Mouse (Mus musculus) hindbrain, embryonic 13.5 days (tissue): ENCODE measurements around the gene Mat2a. TPM values are rescaled to one million over a fixed set of nuclear protein-coding genes. Genes with fewer than 3 reads are reported as not detected.

Source experiments
- ATAC-seq: fragments of 200-750 bp; cut with Nextera tagmentation; 2 replicates; pipeline ENCODE4 v1.8.0; 2017; ENCODE audit warnings: moderate TSS enrichment; ENCODE audit not compliant: low FRiP score
- H3K27ac ChIP-seq: fragments of 300-500 bp; sonication (generic); 2 replicates; pipeline ENCODE4 v1.5.1; 2015; ENCODE audit warnings: inconsistent platforms, mild to moderate bottlenecking, moderate library complexity
- H3K27me3 ChIP-seq: fragments of 300-500 bp; sonication (generic); 2 replicates; pipeline ENCODE4 v1.6.1; 2015; ENCODE audit warnings: mild to moderate bottlenecking, inconsistent platforms
- H3K36me3 ChIP-seq: fragments of 300-500 bp; sonication (generic); 2 replicates; pipeline ENCODE4 v1.6.1; 2015; ENCODE audit warnings: mild to moderate bottlenecking, inconsistent platforms
- H3K4me1 ChIP-seq: fragments of 300-500 bp; sonication (generic); replicated peaks from 2 replicates; pipeline ENCODE4 v1.6.1; 2015; ENCODE audit warnings: inconsistent platforms
- H3K4me2 ChIP-seq: fragments of 300-500 bp; sonication (generic); 2 replicates; pipeline ENCODE4 v1.6.1; 2015; ENCODE audit warnings: inconsistent platforms, mild to moderate bottlenecking, moderate library complexity
- H3K4me3 ChIP-seq: fragments of 300-500 bp; sonication (generic); 2 replicates; pipeline ENCODE4 v1.5.1; 2015; ENCODE audit warnings: mild to moderate bottlenecking, inconsistent platforms
- H3K9ac ChIP-seq: fragments of 300-500 bp; sonication (generic); 2 replicates; pipeline ENCODE4 v1.6.1; 2015; ENCODE audit warnings: mild to moderate bottlenecking, inconsistent platforms
- H3K9me3 ChIP-seq: fragments of 300-500 bp; sonication (generic); 2 replicates; pipeline ENCODE4 v1.6.1; 2016; ENCODE audit warnings: inconsistent platforms
- WGBS: fragments of 180-500 bp; shearing (Covaris S2); methylation state at CpG from one replicate; pipeline ENCODE4 v1.1.7; 2015; 5-methylcytosine and 5-hydroxymethylcytosine counted together
- polyA plus RNA-seq: library from polyadenylated mRNA; unstranded; fragments of >200 nt; fragmentation: Nextera tagmentation; extraction: Ambion mirVana; gene quantifications from 2 replicates; pipeline ENCODE4 v1.2.1, GENCODE M21; 2015

The Mat2a gene
- polyA plus RNA-seq, 1 experiment from 2014 or later: 388 TPM

GRCm38 (mm10) chr6:72405356-72405755 is 34.0 kb downstream of the Mat2a start:
- H3K36me3 ChIP-seq: no peaks in the 10 kb centered on the region
- no peaks in the 10 kb centered on the region for H3K27me3 ChIP-seq
- no peak overlapping the region for H3K4me2 ChIP-seq
- 84% methylated on average over 7 of the region's 7 CpGs for WGBS
- no peak for ATAC-seq
- H3K9ac ChIP-seq: no peak overlapping the region
- no peaks in the 10 kb centered on the region for H3K9me3 ChIP-seq
- no peak overlapping the region for H3K27ac ChIP-seq
- H3K4me1 ChIP-seq: no peaks in the 10 kb centered on the region
- no peak overlapping the region for H3K4me3 ChIP-seq

GRCm38 (mm10) chr6:72401875-72402274 is 37.5 kb downstream of the Mat2a start:
- no peaks in the 10 kb centered on the region for H3K9me3 ChIP-seq

GRCm38 (mm10) chr6:72399967-72400366 is 39.4 kb downstream of the Mat2a start:
- Histone ChIP-seq H3K4me3 (no peak overlapping the region), H3K36me3 (no peaks in the 10 kb centered on the region), H3K9ac (no peak overlapping the region), H3K27ac (no peak overlapping the region), H3K9me3 (no peaks in the 10 kb centered on the region), H3K27me3 (no peaks in the 10 kb centered on the region), H3K4me2 (no peak overlapping the region), H3K4me1 (no peaks in the 10 kb centered on the region)
- WGBS: 56% methylated on average over 2 of the region's 2 CpGs
- ATAC-seq: no peak

More at GRCm38 (mm10) chr6:72401875-72402274, 37.5 kb downstream of the Mat2a start:
- H3K36me3 ChIP-seq: no peaks in the 10 kb centered on the region
- no peak overlapping the region for H3K4me3 ChIP-seq
- H3K27me3 ChIP-seq: no peaks in the 10 kb centered on the region
- no peak for ATAC-seq
- no peak overlapping the region for H3K4me2 ChIP-seq
- whole genome bisulfite sequencing: 24% methylated on average over 7 of the region's 7 CpGs
- no peak overlapping the region for H3K9ac ChIP-seq
- H3K4me1 ChIP-seq: no peaks in the 10 kb centered on the region
- no peak overlapping the region for H3K27ac ChIP-seq

GRCm38 (mm10) chr6:72396837-72397251 is 42.5 kb downstream of the Mat2a start:
- Histone ChIP-seq H3K36me3 (no peaks in the 10 kb centered on the region), H3K9ac (no peak overlapping the region), H3K9me3 (no peaks in the 10 kb centered on the region), H3K27ac (no peak overlapping the region), H3K4me2 (no peak overlapping the region), H3K27me3 (no peaks in the 10 kb centered on the region), H3K4me3 (no peak overlapping the region), H3K4me1 (no peaks in the 10 kb centered on the region)
- 85% methylated on average over 10 of the region's 10 CpGs for WGBS
- ATAC-seq: no peak

- ATAC-seq: no peak
- Histone ChIP-seq H3K4me1 (peaks cover 12% of the 10 kb centered on the region), H3K9me3 (no peaks in the 10 kb centered on the region), H3K4me3 (no peak overlapping the region), H3K9ac (no peak overlapping the region), H3K4me2 (no peak overlapping the region), H3K27ac (no peak overlapping the region), H3K27me3 (peaks cover 32% of the 10 kb centered on the region), H3K36me3 (no peaks in the 10 kb centered on the region)
- WGBS: 91% methylated on average over 5 of the region's 5 CpGs
Observed at GRCm38 (mm10) chr6:72392341-72392740, 47.0 kb downstream of the Mat2a start.

GRCm38 (mm10) chr6:72390795-72391521 is 48.4 kb downstream of the Mat2a start:
- Histone ChIP-seq H3K27ac (no peak overlapping the region), H3K36me3 (no peaks in the 10 kb centered on the region), H3K4me3 (peak overlapping the region; percentile 35; the same call in 1 of the 2 replicates), H3K4me1 (peaks cover 12% of the 10 kb centered on the region), H3K27me3 (peaks cover 32% of the 10 kb centered on the region), H3K9ac (no peak overlapping the region), H3K4me2 (peak overlapping the region; percentile 54), H3K9me3 (no peaks in the 10 kb centered on the region)
- ATAC-seq: peak; percentile 43; the same call in 1 of the 2 replicates
- 23% methylated on average over 12 of the region's 12 CpGs for WGBS

- peaks cover 32% of the 10 kb centered on the region for H3K27me3 ChIP-seq
- peak within 1 kb of the TSS; percentile 54 for H3K4me2 ChIP-seq
- peaks cover 12% of the 10 kb centered on the region for H3K4me1 ChIP-seq
- 0 out of 2 replicates have a peak, but pooled peaks have one; percentile 49 for ATAC-seq
- H3K36me3 ChIP-seq: no peaks in the 10 kb centered on the region
- no peaks in the 10 kb centered on the region for H3K9me3 ChIP-seq
- peak within 1 kb of the TSS; percentile 35 for H3K4me3 ChIP-seq
- 2% methylated on average over 33 of the region's 33 CpGs for WGBS
- H3K9ac ChIP-seq: peak within 1 kb of the TSS; percentile 66
- peak within 1 kb of the TSS; percentile 55; the same call in 1 of the 2 replicates for H3K27ac ChIP-seq
Observed at GRCm38 (mm10) chr6:72389941-72390771, 49.2 kb downstream of the Mat2a start, which contains the start of gene Vamp8. Vamp8 (minus strand) TSS chr6:72390703.

GRCm38 (mm10) chr6:72389471-72389940 is 49.9 kb downstream of the Mat2a start:
- peak overlapping the region; percentile 35 for H3K4me3 ChIP-seq
- peak overlapping the region; percentile 54 for H3K4me2 ChIP-seq
- H3K27me3 ChIP-seq: peaks cover 32% of the 10 kb centered on the region
- no peaks in the 10 kb centered on the region for H3K36me3 ChIP-seq
- no peaks in the 10 kb centered on the region for H3K9me3 ChIP-seq
- no peak for ATAC-seq
- H3K4me1 ChIP-seq: peaks cover 12% of the 10 kb centered on the region
- H3K9ac ChIP-seq: peak overlapping the region; percentile 66
- 30% methylated on average over 13 of the region's 13 CpGs for WGBS
- H3K27ac ChIP-seq: 0 out of 2 replicates have a peak overlapping the region, but pooled peaks have one; percentile 55

- H3K27me3 ChIP-seq: peaks cover 32% of the 10 kb centered on the region
- no peak overlapping the region for H3K27ac ChIP-seq
- peaks cover 12% of the 10 kb centered on the region for H3K4me1 ChIP-seq
- WGBS: 91% methylated on average over 6 of the region's 6 CpGs
- H3K4me2 ChIP-seq: no peak overlapping the region
- ATAC-seq: no peak
- H3K9me3 ChIP-seq: no peaks in the 10 kb centered on the region
- no peak overlapping the region for H3K9ac ChIP-seq
- no peaks in the 10 kb centered on the region for H3K36me3 ChIP-seq
- H3K4me3 ChIP-seq: no peak overlapping the region
Observed at GRCm38 (mm10) chr6:72388791-72389329, 50.5 kb downstream of the Mat2a start.

GRCm38 (mm10) chr6:72388266-72388665 is 51.1 kb downstream of the Mat2a start:
- Histone ChIP-seq H3K9ac (no peak overlapping the region), H3K36me3 (no peaks in the 10 kb centered on the region), H3K4me1 (peaks cover 12% of the 10 kb centered on the region), H3K27ac (no peak overlapping the region), H3K4me3 (no peak overlapping the region), H3K27me3 (peaks cover 32% of the 10 kb centered on the region), H3K4me2 (no peak overlapping the region), H3K9me3 (no peaks in the 10 kb centered on the region)
- ATAC-seq: no peak
- WGBS: 76% methylated on average over 10 of the region's 10 CpGs

- no peak overlapping the region for H3K9ac ChIP-seq
- no peak overlapping the region for H3K4me2 ChIP-seq
- no peak overlapping the region for H3K4me3 ChIP-seq
- peaks cover 32% of the 10 kb centered on the region for H3K27me3 ChIP-seq
- ATAC-seq: no peak
- 75% methylated on average over 3 of the region's 3 CpGs for WGBS
- H3K27ac ChIP-seq: no peak overlapping the region
- H3K4me1 ChIP-seq: peaks cover 12% of the 10 kb centered on the region
- H3K9me3 ChIP-seq: no peaks in the 10 kb centered on the region
- no peaks in the 10 kb centered on the region for H3K36me3 ChIP-seq
Observed at GRCm38 (mm10) chr6:72387816-72388215, 51.5 kb downstream of the Mat2a start.

- WGBS: 95% methylated on average over 2 of the region's 2 CpGs
- Histone ChIP-seq H3K9ac (no peak overlapping the region), H3K27ac (no peak overlapping the region), H3K4me3 (no peak overlapping the region), H3K27me3 (peaks cover 34% of the 10 kb centered on the region), H3K4me2 (no peak overlapping the region), H3K36me3 (no peaks in the 10 kb centered on the region), H3K9me3 (no peaks in the 10 kb centered on the region), H3K4me1 (peaks cover 12% of the 10 kb centered on the region)
- ATAC-seq: no peak
Observed at GRCm38 (mm10) chr6:72386561-72386960, 52.8 kb downstream of the Mat2a start.
